Mouse (Mus musculus) kidney, postnatal 4 days (tissue): ENCODE data around the gene Tmem132b.

ENCODE experiments used
- DNase-seq, 2 experiments: peaks; one replicate each; pipeline ENCODE4 v3.0.0; 2021; ENCODE audit warnings: mixed read lengths in 2 of 2

Gene Tmem132b

GRCm38 (mm10) chr5:125518640-125519039, 12.9 kb upstream of the Tmem132b start:
- peak; percentile 49 to 53 for DNase-seq

- no peak for DNase-seq
Measured at GRCm38 (mm10) chr5:125520930-125521590, 10.5 kb upstream of the Tmem132b start.

GRCm38 (mm10) chr5:125523361-125523760, 8.2 kb upstream of the Tmem132b start:
- no peak for DNase-seq

GRCm38 (mm10) chr5:125525516-125525915, 6.1 kb upstream of the Tmem132b start:
- peak; percentile 25 to 26 for DNase-seq

- DNase-seq: peak; percentile 49
Measured at GRCm38 (mm10) chr5:125526464-125526863, 5.1 kb upstream of the Tmem132b start.

- peak; percentile 83 to 85 for DNase-seq
Measured at GRCm38 (mm10) chr5:125529109-125529508, 2.5 kb upstream of the Tmem132b start.

GRCm38 (mm10) chr5:125532191-125532544, 594 bp downstream of the Tmem132b start:
- DNase-seq: peak; percentile 53 to 66

- DNase-seq: no peak
Measured at GRCm38 (mm10) chr5:125532545-125533224, 1.1 kb downstream of the Tmem132b start.

GRCm38 (mm10) chr5:125533225-125533900, 1.8 kb downstream of the Tmem132b start:
- no peak for DNase-seq

GRCm38 (mm10) chr5:125534168-125534610, 2.6 kb downstream of the Tmem132b start:
- DNase-seq: no peak

- DNase-seq: peak; percentile 48 to 56
Measured at GRCm38 (mm10) chr5:125534611-125535324, 3.2 kb downstream of the Tmem132b start.

GRCm38 (mm10) chr5:125545090-125545489, 13.5 kb downstream of the Tmem132b start:
- no peak for DNase-seq

GRCm38 (mm10) chr5:125546293-125546692, 14.7 kb downstream of the Tmem132b start:
- no peak for DNase-seq

GRCm38 (mm10) chr5:125549750-125550489, 18.3 kb downstream of the Tmem132b start:
- DNase-seq: no peak

GRCm38 (mm10) chr5:125555732-125556131, 24.2 kb downstream of the Tmem132b start:
- no peak for DNase-seq

GRCm38 (mm10) chr5:125563492-125563891, 31.9 kb downstream of the Tmem132b start:
- DNase-seq: no peak

GRCm38 (mm10) chr5:125565725-125566124, 34.2 kb downstream of the Tmem132b start:
- peak; percentile 17 to 18 for DNase-seq

GRCm38 (mm10) chr5:125568457-125568856, 36.9 kb downstream of the Tmem132b start:
- DNase-seq: no peak

- DNase-seq: no peak
Measured at GRCm38 (mm10) chr5:125572011-125572410, 40.4 kb downstream of the Tmem132b start.

- no peak for DNase-seq
Measured at GRCm38 (mm10) chr5:125574886-125575285, 43.3 kb downstream of the Tmem132b start.

- no peak for DNase-seq
Measured at GRCm38 (mm10) chr5:125575866-125576265, 44.3 kb downstream of the Tmem132b start.

- DNase-seq: no peak
Measured at GRCm38 (mm10) chr5:125578661-125579060, 47.1 kb downstream of the Tmem132b start.
